Mouse (Mus musculus): ENCODE measurements around the gene Scgb1b29. TPM values are rescaled to one million over a fixed set of nuclear protein-coding genes. Genes with fewer than 3 reads are reported as not detected.

Scgb1b29 gene
- not detected in 2 replicates for polyA plus RNA-seq (2015; fragmentation: Nextera tagmentation; extraction: Ambion mirVana)

GRCm38 (mm10) chr7:32441241-32441640, at the start of gene Scgb1b29:
Gene Scgb1b29, plus strand, starts transcription at chr7:32441541.

Other genes with a start within 250 kb of the Scgb1b29 start
- gene Scgb2b11, start 230.4 kb upstream of the Scgb1b29 start, polyA plus RNA-seq (2015; fragmentation: Nextera tagmentation; extraction: Ambion mirVana), result not detected in 2 replicates
- not detected in 2 replicates for gene Scgb1b11, start 218.7 kb upstream of the Scgb1b29 start, polyA plus RNA-seq (2015; fragmentation: Nextera tagmentation; extraction: Ambion mirVana)
- gene Scgb2b12, start 114.3 kb upstream of the Scgb1b29 start, polyA plus RNA-seq (2015; fragmentation: Nextera tagmentation; extraction: Ambion mirVana), result not detected in 2 replicates
- not detected in 2 replicates for gene Scgb1b12, start 107.4 kb upstream of the Scgb1b29 start, polyA plus RNA-seq (2015; fragmentation: Nextera tagmentation; extraction: Ambion mirVana)

Measured in neural tube, postnatal 0 days (tissue).